Mouse (Mus musculus) forebrain, postnatal 0 days (tissue): ENCODE measurements around the gene Aldh1a3. TPM values are rescaled to one million over a fixed set of nuclear protein-coding genes. Genes with fewer than 3 reads are reported as not detected.

Experiments
- ATAC-seq: fragments of 200-750 bp; cut with Nextera tagmentation; 2 replicates; pipeline ENCODE4 v1.8.0; 2017; ENCODE audit warnings: mild to moderate bottlenecking, moderate library complexity
- DNase-seq: peaks from one replicate; pipeline ENCODE4 v3.0.0-alpha.2; 2015
- H3K27ac ChIP-seq: fragments of 300-500 bp; sonication (generic); 2 replicates; pipeline ENCODE4 v1.5.1; 2014; ENCODE audit warnings: low read depth, mild to moderate bottlenecking, antibody characterized with exemption, low read length, moderate library complexity, mixed read lengths
- H3K27me3 ChIP-seq: fragments of 300-500 bp; sonication (generic); 2 replicates; pipeline ENCODE4 v1.6.1; 2014; ENCODE audit warnings: mild to moderate bottlenecking, low read length, mixed read lengths; ENCODE audit not compliant: insufficient read depth
- H3K36me3 ChIP-seq: fragments of 300-500 bp; sonication (generic); 2 replicates; pipeline ENCODE4 v1.6.1; 2014; ENCODE audit warnings: mild to moderate bottlenecking, moderate library complexity; ENCODE audit not compliant: insufficient read depth
- H3K4me1 ChIP-seq: fragments of 300-500 bp; sonication (generic); 2 replicates; pipeline ENCODE4 v1.6.1; 2014; ENCODE audit warnings: antibody characterized with exemption; ENCODE audit not compliant: insufficient read depth
- H3K4me2 ChIP-seq: fragments of 300-500 bp; sonication (generic); 2 replicates; pipeline ENCODE4 v1.6.1; 2014; ENCODE audit warnings: low read depth, mild to moderate bottlenecking, moderate library complexity
- H3K4me3 ChIP-seq: fragments of 300-500 bp; sonication (generic); 2 replicates; pipeline ENCODE4 v1.5.1; 2014; ENCODE audit warnings: low read depth, low read length, mixed read lengths
- H3K9ac ChIP-seq: fragments of 300-500 bp; sonication (generic); 2 replicates; pipeline ENCODE4 v1.6.1; 2014; ENCODE audit warnings: mild to moderate bottlenecking
- H3K9me3 ChIP-seq: fragments of 300-500 bp; sonication (generic); 2 replicates; pipeline ENCODE4 v1.6.1; 2016; ENCODE audit warnings: low read length
- CTCF ChIP-seq: sonication (generic); IDR thresholded peaks from 2 replicates; pipeline ENCODE4 v1.5.1; 2016; ENCODE audit warnings: antibody characterized with exemption, control low read depth, low read depth
- WGBS: fragments of 180-500 bp; shearing (Covaris S2); extraction: QIAGEN DNeasy Blood & Tissue Kit; methylation state at CpG from one replicate; pipeline ENCODE4 v1.1.7; 2014; 5-methylcytosine and 5-hydroxymethylcytosine counted together
- polyA plus RNA-seq: library from polyadenylated mRNA; unstranded; fragments of >200 nt; fragmentation: Nextera tagmentation; extraction: Ambion mirVana; gene quantifications from 2 replicates; pipeline ENCODE4 v1.2.1, GENCODE M21; 2015
- total RNA-seq: library from RNA; depleted of rRNA; stranded (reverse); fragments of >200 nt; gene quantifications from 2 replicates; pipeline ENCODE4 v1.2.3, GENCODE M21; 2014

Aldh1a3 gene
- total and polyA plus RNA-seq, 2 experiments from 2014 or later, result 2.8 to 3.2 TPM

DNA sequence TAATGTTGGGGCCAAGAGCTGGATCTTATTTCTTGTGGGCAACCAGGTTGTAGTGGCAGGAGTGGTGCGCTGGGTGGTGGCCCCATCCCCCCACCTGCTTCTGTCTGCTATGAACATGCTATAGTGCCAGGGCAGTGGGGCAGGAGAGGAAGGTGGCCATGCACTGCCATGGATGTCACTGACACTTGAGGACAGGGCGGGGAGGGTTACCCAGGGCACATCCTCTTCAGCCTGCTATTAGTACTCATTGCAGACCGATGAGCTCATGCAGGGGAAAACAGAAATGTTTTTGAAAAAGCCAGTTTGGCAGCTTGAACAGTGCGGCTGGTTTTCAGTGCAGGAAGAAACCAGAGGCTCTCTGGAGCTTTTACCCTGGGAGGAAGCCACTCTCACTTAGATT is 10.5 kb downstream of the Aldh1a3 start:
- ATAC-seq, result no peak
- no peaks in the 10 kb centered on the region for H3K9me3 ChIP-seq
- H3K27me3 ChIP-seq, result no peaks in the 10 kb centered on the region
- H3K36me3 ChIP-seq, result no peaks in the 10 kb centered on the region
- no peak overlapping the region for H3K27ac ChIP-seq
- no peaks in the 10 kb centered on the region for H3K4me1 ChIP-seq
- H3K4me2 ChIP-seq, result no peak overlapping the region
- no peak overlapping the region for H3K9ac ChIP-seq
- DNase-seq, result no peak
- H3K4me3 ChIP-seq, result no peak overlapping the region
- 79% methylated on average over 4 of the region's 4 CpGs for WGBS
- TF ChIP-seq CTCF, result no peak

DNA sequence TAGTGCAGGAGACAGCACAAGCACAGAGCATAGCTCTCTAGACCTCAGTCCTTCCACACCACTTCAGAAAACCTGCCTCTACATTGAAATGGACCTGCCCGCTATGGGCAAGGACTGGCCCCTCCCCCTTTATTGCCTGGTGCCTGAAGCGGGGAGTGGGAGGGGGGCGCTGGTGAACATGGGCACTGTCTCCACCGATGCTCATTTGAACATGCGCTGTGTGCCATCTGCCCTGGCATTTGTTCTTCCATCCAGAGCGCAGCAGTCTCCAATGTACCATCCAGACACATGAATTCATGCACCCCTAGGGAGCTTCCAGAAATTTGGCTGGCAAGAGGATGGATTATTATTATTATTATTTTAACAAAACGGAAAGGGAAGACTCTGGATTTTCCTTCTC is 14.2 kb downstream of the Aldh1a3 start:
- WGBS, result 63% methylated on average over 7 of the region's 7 CpGs
- no peaks in the 10 kb centered on the region for H3K36me3 ChIP-seq
- DNase-seq (peak; percentile 27), ATAC-seq (peak; percentile 66)
- no peak overlapping the region for H3K4me3 ChIP-seq
- H3K9ac ChIP-seq, result no peak overlapping the region
- H3K27ac ChIP-seq, result no peak overlapping the region
- no peaks in the 10 kb centered on the region for H3K9me3 ChIP-seq
- H3K4me2 ChIP-seq, result no peak overlapping the region
- H3K27me3 ChIP-seq, result no peaks in the 10 kb centered on the region
- no peak for TF ChIP-seq CTCF
- H3K4me1 ChIP-seq, result no peaks in the 10 kb centered on the region

DNA sequence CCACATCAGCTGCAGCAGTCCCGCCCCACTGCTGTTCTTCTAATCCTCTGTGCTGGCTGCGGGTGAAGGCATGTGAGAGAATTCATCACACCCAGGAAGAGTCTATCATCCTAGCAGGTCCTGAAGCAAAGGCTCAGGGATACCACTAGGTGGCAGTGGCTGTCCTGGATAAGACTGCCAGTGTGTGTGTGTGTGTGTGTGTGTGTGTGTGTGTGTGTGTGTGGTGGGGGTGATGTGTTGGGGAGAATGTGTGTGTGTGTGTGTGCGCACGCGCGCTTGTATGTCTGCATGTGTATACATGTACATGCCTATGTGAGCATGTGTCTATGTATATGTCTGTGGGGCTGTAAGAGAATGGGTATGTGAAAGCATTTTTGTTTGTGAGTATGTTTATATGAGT is 17.9 kb downstream of the Aldh1a3 start:
- Histone ChIP-seq H3K27ac (no peak overlapping the region), H3K36me3 (no peaks in the 10 kb centered on the region), H3K4me3 (no peak overlapping the region), H3K9ac (no peak overlapping the region), H3K4me2 (no peak overlapping the region), H3K27me3 (no peaks in the 10 kb centered on the region), H3K4me1 (no peaks in the 10 kb centered on the region), H3K9me3 (no peaks in the 10 kb centered on the region)
- DNase-seq (peak; percentile 67), ATAC-seq (peak; percentile 62)
- TF ChIP-seq CTCF, result peak; percentile 95
- 72% methylated on average over 6 of the region's 6 CpGs for WGBS

GRCm38 (mm10) chr7:66406971-66407370 is 20.3 kb downstream of the Aldh1a3 start:
- TF ChIP-seq CTCF, result no peak
- Histone ChIP-seq H3K4me2 (no peak overlapping the region), H3K4me3 (no peak overlapping the region), H3K9ac (no peak overlapping the region), H3K27ac (no peak overlapping the region), H3K9me3 (no peaks in the 10 kb centered on the region), H3K27me3 (no peaks in the 10 kb centered on the region), H3K36me3 (no peaks in the 10 kb centered on the region), H3K4me1 (no peaks in the 10 kb centered on the region)
- ATAC-seq, result no peak
- WGBS, result 85% methylated on average over 8 of the region's 8 CpGs
- DNase-seq, result no peak

DNA sequence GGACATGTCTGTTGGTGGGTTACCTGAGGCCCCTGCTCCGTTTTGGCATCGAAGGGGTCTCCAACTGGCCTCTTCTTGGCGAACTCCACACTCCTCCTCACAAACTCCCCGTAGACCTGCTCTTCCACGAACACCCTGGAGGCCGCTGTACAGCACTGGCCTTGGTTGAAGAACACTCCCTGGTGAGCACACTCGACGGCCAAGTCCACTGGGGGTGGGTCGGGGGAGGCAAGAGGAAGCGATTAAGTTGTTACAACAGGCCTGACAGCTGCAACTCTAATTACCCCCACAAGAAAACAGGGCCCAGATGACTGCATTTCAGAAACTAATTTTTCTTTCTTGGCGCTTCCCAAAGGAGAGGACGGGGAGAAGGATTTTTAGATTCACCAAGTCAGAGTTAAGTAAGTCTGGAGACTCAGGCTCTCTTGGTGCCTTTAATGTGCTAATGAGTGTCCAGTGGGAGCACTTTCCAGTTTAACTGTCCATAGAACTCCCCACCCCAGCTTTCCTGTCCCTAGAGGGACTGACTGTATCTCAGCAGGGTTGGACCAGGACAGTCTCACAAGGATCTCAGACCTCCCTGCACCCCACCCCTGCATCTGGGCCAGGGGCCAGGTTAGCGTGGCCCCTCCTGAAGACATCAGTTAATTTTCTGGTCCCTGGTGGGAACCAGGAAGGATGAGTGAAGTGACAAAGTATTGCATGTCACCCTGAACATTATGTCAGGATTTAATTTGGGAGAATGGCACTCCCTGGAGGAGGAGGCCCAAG is 21.2 kb downstream of the Aldh1a3 start:
- no peak for DNase-seq
- H3K4me2 ChIP-seq, result no peak overlapping the region
- WGBS, result 62% methylated on average over 13 of the region's 13 CpGs
- no peak overlapping the region for H3K9ac ChIP-seq
- no peak for TF ChIP-seq CTCF
- no peak overlapping the region for H3K27ac ChIP-seq
- H3K4me1 ChIP-seq, result no peaks in the 10 kb centered on the region
- ATAC-seq, result no peak
- H3K4me3 ChIP-seq, result no peak overlapping the region
- H3K9me3 ChIP-seq, result no peaks in the 10 kb centered on the region
- no peaks in the 10 kb centered on the region for H3K27me3 ChIP-seq
- H3K36me3 ChIP-seq, result no peaks in the 10 kb centered on the region

GRCm38 (mm10) chr7:66405541-66405940 is 21.8 kb downstream of the Aldh1a3 start:
- H3K36me3 ChIP-seq, result no peaks in the 10 kb centered on the region
- TF ChIP-seq CTCF, result no peak
- H3K9ac ChIP-seq, result no peak overlapping the region
- no peak for DNase-seq
- H3K4me1 ChIP-seq, result no peaks in the 10 kb centered on the region
- 74% methylated on average over 11 of the region's 11 CpGs for WGBS
- no peak overlapping the region for H3K4me3 ChIP-seq
- no peak overlapping the region for H3K27ac ChIP-seq
- no peak overlapping the region for H3K4me2 ChIP-seq
- H3K9me3 ChIP-seq, result no peaks in the 10 kb centered on the region
- ATAC-seq, result no peak
- H3K27me3 ChIP-seq, result no peaks in the 10 kb centered on the region

GRCm38 (mm10) chr7:66404802-66405201 is 22.5 kb downstream of the Aldh1a3 start:
- H3K4me1 ChIP-seq, result no peaks in the 10 kb centered on the region
- H3K9me3 ChIP-seq, result no peaks in the 10 kb centered on the region
- 83% methylated on average over 4 of the region's 4 CpGs for WGBS
- no peak for DNase-seq
- H3K27ac ChIP-seq, result no peak overlapping the region
- H3K4me2 ChIP-seq, result no peak overlapping the region
- no peaks in the 10 kb centered on the region for H3K36me3 ChIP-seq
- no peaks in the 10 kb centered on the region for H3K27me3 ChIP-seq
- TF ChIP-seq CTCF, result no peak
- no peak for ATAC-seq
- no peak overlapping the region for H3K9ac ChIP-seq
- H3K4me3 ChIP-seq, result no peak overlapping the region
